Mouse (Mus musculus) erythroblast, embryonic 14.5 days (primary cell): ENCODE results near the gene Patl2.

Source experiments
- GATA1 ChIP-seq: IDR thresholded peaks from 2 replicates; pipeline ENCODE4 v1.6.1; 2012; ENCODE audit warnings: low read length, inconsistent platforms, mixed read lengths
- TAL1 ChIP-seq: IDR thresholded peaks from 3 replicates; pipeline ENCODE4 v1.6.1; 2012; ENCODE audit warnings: low read length, inconsistent platforms, mixed read lengths

DNA sequence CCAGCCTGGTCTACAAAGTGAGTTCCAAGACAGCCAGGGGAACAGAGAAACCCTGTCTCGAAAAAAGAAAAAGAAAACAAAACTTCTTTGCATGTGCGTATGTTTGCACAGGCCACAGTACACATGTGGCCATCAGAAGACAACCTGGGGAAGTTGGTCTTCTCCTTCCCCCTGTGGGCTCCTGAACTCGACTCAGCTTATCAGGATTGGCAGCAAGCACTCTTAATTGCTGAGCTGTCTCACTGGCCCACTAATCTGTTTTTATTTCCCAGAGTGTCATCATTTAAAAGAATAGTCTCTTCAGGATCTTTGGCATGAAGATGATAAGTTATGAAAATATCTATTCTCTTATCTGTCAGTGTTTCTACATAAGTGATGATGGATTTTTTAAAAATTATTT is 5.9 kb upstream of the Patl2 start:
- no peak for TF ChIP-seq TAL1
- TF ChIP-seq GATA1, result no peak
